Mouse (Mus musculus): Measurements from ENCODE around the gene Akap8. TPM values are rescaled to one million over a fixed set of nuclear protein-coding genes. Genes with fewer than 3 reads are reported as not detected.

The Akap8 gene
- total and polyA plus RNA-seq, 3 experiments, result 77.9 to 127 (median 101) TPM

GRCm38 (mm10) chr17:32283341-32283740 lies 37.7 kb downstream of the Akap8 start:
- no peaks in the 10 kb centered on the region for H3K27me3 ChIP-seq (ENCODE audit: control insufficient read depth in 1 of 2, insufficient read depth in 2 of 2, low read length in 2 of 2)
- TF ChIP-seq E2F4 (IDR thresholded peaks at IDR 0.05; ENCODE audit: borderline replicate concordance, low read depth, low read length) (no peak), ETS1 (IDR thresholded peaks at IDR 0.05; ENCODE audit: low read depth, low read length) (no peak), EP300 (IDR thresholded peaks at IDR 0.05; ENCODE audit: low read depth in 1 of 2, low read length in 2 of 2) (no peak), MXI1 (IDR thresholded peaks at IDR 0.05; ENCODE audit: low read depth, low read length) (no peak), CHD2 (IDR thresholded peaks at IDR 0.05; ENCODE audit: low read length) (no peak), RCOR1 (IDR thresholded peaks at IDR 0.05; ENCODE audit: low read depth, low read length) (no peak), POLR2AphosphoS2 (IDR thresholded peaks at IDR 0.05; ENCODE audit: low read length) (no peak), CTCF (IDR thresholded peaks at IDR 0.05 in 2 of 3, conservative IDR thresholded peaks at IDR 0.05 in 1 of 3; ENCODE audit: control insufficient read depth in 1 of 3, insufficient read depth in 1 of 3, low read depth in 2 of 3, low read length in 3 of 3, poor library complexity in 1 of 3, severe bottlenecking in 1 of 3) (no peak), SMC3 (IDR thresholded peaks at IDR 0.05; ENCODE audit: low read depth, low read length) (no peak), KAT2A (conservative IDR thresholded peaks at IDR 0.05; ENCODE audit: low read depth, low read length) (no peak), ELF1 (IDR thresholded peaks at IDR 0.05; ENCODE audit: low read depth, low read length) (no peak), USF2 (IDR thresholded peaks at IDR 0.05; ENCODE audit: borderline replicate concordance in 1 of 2, insufficient read depth in 1 of 2, low read depth in 1 of 2, low read length in 2 of 2) (no peak), MAFK (IDR thresholded peaks at IDR 0.05; ENCODE audit: borderline replicate concordance, low read depth, low read length) (no peak), HCFC1 (IDR thresholded peaks at IDR 0.05; ENCODE audit: low read depth, low read length) (no peak), ZNF384 (IDR thresholded peaks at IDR 0.05; ENCODE audit: low read depth, low read length) (no peak), BHLHE40 (IDR thresholded peaks at IDR 0.05; ENCODE audit: borderline replicate concordance, low read depth, low read length) (no peak), TBP (IDR thresholded peaks at IDR 0.05; ENCODE audit: low read depth, low read length) (no peak), MEF2A (IDR thresholded peaks at IDR 0.05; ENCODE audit: extremely low read depth, insufficient replicate concordance, low read depth, low read length, poor library complexity, severe bottlenecking) (no peak)

GRCm38 (mm10) chr17:32281611-32282310 lies 39.3 kb downstream of the Akap8 start:
- DNase-seq (ENCODE audit: low read depth, low spot score), result no peak
- TF ChIP-seq SIN3A (IDR thresholded peaks at IDR 0.05; ENCODE audit: low read length) (0 out of 2 replicates have a peak, but pooled peaks have one; percentile 28), POLR2AphosphoS2 (IDR thresholded peaks at IDR 0.05; ENCODE audit: low read length) (no peak), RCOR1 (IDR thresholded peaks at IDR 0.05; ENCODE audit: low read depth, low read length) (0 out of 2 replicates have a peak, but pooled peaks have one; percentile 2), POLR2A (IDR thresholded peaks at IDR 0.05; ENCODE audit: control insufficient read depth in 1 of 2, insufficient read depth in 1 of 2, low read depth in 1 of 2, low read length in 2 of 2, poor library complexity in 1 of 2) (no peak)
- Histone ChIP-seq H3K79me2 (ENCODE audit: control insufficient read depth, insufficient read depth, low read length, poor library complexity) (peaks cover 75% of the 10 kb centered on the region), H3K36me3 (ENCODE audit: control insufficient read depth in 1 of 2, insufficient read depth in 2 of 2, low read length in 2 of 2) (peaks cover 6 to 52% of the 10 kb centered on the region in 2 experiments), H3K9ac (ENCODE audit: control insufficient read depth, low read depth, low read length, poor library complexity, severe bottlenecking) (peak overlapping the region; percentile 3; the same call in 1 of the 2 replicates), H3K27me3 (ENCODE audit: control insufficient read depth in 1 of 2, insufficient read depth in 2 of 2, low read length in 2 of 2) (no peaks in the 10 kb centered on the region), H3K4me1 (ENCODE audit: control insufficient read depth in 1 of 2, insufficient read depth in 2 of 2, low read length in 2 of 2) (peaks cover 12 to 13% of the 10 kb centered on the region in 2 experiments), H3K4me3 (ENCODE audit: control insufficient read depth in 1 of 2, insufficient read depth in 1 of 2, low read depth in 2 of 2, low read length in 2 of 2) (peak overlapping the region in 1 of 2 experiments; percentile 26; a peak in 2 of 4 replicates), H3K27ac (ENCODE audit: control insufficient read depth, low read depth, low read length) (no peak overlapping the region), H3K9me3 (replicated peaks; ENCODE audit: insufficient read depth, low read length) (no peaks in the 10 kb centered on the region)

More at GRCm38 (mm10) chr17:32283341-32283740, 37.7 kb downstream of the Akap8 start:
- DNase-seq (ENCODE audit: low read depth, low spot score), result no peak
- peaks cover 10 to 12% of the 10 kb centered on the region in 2 experiments for H3K4me1 ChIP-seq (ENCODE audit: control insufficient read depth in 1 of 2, insufficient read depth in 2 of 2, low read length in 2 of 2)
- H3K27ac ChIP-seq (ENCODE audit: control insufficient read depth, low read depth, low read length), result peak overlapping the region; percentile 29
- peak overlapping the region; percentile 89 for H3K9ac ChIP-seq (ENCODE audit: control insufficient read depth, low read depth, low read length, poor library complexity, severe bottlenecking)
- H3K36me3 ChIP-seq (ENCODE audit: control insufficient read depth in 1 of 2, insufficient read depth in 2 of 2, low read length in 2 of 2), result peaks cover 0 to 43% of the 10 kb centered on the region in 2 experiments; a peak in 2 of 4 replicates
- H3K79me2 ChIP-seq (ENCODE audit: control insufficient read depth, insufficient read depth, low read length, poor library complexity), result peaks cover 62% of the 10 kb centered on the region
- H3K9me3 ChIP-seq (replicated peaks; ENCODE audit: insufficient read depth, low read length), result no peaks in the 10 kb centered on the region
- H3K4me3 ChIP-seq (ENCODE audit: control insufficient read depth in 1 of 2, insufficient read depth in 1 of 2, low read depth in 2 of 2, low read length in 2 of 2), result peak overlapping the region; percentile 67 to 69
